Mouse (Mus musculus): Measurements from ENCODE around the gene St8sia1.

DNA sequence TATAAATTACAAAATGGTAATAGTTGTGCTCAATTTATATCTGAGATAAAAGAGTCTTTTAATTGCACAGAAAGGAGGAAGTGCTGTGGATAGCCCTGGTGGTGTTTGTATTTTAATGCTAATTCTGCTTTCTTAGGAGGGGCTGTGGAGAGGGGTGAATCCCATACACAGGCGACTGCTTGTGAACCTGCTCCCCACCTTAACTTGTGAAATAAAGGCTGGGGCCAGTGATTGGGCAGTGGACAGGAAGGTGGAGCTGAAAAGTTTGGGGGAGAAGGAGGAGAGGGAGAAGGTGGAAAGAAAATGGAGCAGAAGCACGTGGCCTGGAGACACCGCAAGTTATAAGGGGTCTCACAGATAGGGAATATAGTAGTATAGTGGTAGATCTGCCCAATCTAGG lies 32.6 kb upstream of the St8sia1 start:
- no peak for TF ChIP-seq GATA1 (IDR thresholded peaks at IDR 0.05; ENCODE audit: low read length)
- no peak for TF ChIP-seq TAL1 (IDR thresholded peaks at IDR 0.05; ENCODE audit: low read length)
